Mouse (Mus musculus): ENCODE results near the gene Defb26.

Defb26 gene

DNA sequence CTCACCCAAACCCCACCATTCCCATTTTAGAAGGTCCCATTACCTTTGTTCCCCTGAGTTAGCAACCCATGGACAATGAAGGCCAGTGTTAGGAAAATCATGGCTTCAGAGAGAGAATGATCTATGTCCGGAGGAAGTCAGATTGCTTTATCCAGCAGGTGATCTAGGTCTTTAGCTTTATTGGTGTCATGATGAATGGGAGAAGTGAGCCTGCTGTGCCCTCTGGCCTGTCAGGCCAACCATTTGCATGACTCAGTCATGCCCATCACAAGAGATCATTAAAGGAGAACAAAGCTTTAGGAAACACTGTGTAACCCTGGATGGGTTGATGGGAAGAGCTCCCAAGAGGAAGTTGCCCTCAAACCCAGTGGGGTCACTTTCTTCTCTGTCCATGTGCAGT is at the start of gene Defb26:
Gene Defb26, minus strand, starts transcription at position 101 of the 400 bp plus-strand sequence.
- in situ Hi-C loops (cut with MboI, MseI): no loop called here

DNA sequence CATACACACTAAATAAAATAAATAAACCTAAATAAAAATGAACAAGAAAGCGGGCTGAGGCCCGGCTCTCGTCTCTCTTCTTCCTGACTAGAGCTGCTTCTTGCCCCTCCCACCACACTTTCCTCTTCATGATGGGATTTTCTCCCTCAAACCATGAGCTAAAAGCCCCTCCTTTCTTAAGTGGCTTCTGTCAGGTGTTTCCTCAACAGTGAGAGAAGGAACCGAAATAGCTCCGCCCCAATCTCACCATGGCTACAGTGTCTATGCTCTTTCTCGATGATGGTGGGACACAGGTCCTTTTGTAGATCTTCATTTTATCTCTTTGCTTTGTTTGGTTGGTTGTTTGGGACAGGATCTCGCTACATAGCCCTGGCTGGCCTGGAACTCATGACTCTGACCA is 45.2 kb upstream of the Defb26 start:
- in situ Hi-C loops (cut with MboI, MseI): no loop called here

DNA sequence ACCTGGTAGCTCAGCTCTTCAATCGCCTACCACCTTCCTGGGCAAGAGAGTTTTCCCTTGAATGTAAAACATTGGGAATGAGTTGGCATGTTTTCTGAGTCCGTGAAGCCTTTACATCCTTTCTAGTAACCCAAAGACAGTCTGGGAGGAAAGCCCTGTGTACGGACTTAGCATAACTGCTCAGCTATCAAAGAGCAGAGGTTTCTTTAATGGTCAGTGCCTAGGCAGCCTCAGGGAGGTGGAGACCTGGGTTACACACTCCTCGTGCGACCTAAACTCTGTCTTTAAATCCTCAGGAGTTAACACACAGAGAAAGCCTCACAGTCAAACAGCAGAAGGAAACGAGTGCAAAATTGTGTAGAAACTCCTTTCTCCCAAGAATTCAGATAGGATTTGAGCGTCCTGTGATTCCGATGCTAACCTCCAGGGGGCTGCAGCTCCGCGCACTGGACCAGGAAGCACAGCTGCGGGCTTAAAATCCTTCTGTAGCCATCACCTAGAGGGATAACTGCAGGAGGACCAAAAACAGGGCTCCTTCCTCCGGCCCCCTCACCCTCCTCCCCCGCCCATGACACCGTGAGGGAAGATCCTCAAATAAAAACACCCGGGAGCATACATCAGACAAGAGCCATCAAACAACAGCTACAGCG is 42.4 kb upstream of the Defb26 start:
- in situ Hi-C loops (cut with MboI, MseI): no loop called here

DNA sequence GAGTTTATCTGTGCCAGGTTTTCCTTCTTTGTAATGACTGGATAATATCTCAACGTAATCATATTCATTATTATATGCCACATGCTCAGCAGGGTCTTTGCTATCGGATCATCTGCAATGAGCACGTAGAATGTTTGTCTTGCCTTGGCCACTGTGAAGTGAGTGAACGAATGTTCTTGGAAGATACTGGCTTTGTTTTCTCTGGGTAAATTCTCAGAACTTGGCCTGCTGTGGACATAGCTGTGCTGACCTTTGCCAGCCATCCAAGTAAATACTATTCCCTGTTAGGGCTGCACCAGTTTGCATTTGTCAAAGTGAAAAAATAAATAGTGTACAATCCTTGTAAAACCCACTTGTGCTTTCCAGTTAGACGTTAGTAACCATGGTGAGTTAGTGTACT is 36.6 kb upstream of the Defb26 start:
- in situ Hi-C loops (cut with MboI, MseI): no loop called here

DNA sequence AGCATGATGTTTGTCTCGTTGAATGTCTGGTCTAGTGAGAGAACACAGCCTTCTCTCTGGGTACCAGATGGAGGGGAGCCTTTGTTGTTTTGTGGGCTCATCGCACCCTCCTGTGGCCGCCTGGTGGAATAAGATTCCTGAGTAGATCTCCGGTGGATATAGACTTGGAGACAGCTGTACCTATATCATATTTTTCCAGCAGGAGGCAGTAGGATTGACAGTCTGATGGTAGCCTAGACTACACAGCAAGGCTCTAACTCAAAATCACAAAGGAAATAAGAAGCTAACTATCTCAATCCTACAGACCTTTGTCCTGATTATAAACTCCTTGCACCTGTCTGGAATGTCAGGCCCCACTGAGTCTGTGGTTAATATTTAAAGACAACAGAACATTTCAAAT is 33.2 kb upstream of the Defb26 start:
- in situ Hi-C loops (cut with MboI, MseI): no loop called here

DNA sequence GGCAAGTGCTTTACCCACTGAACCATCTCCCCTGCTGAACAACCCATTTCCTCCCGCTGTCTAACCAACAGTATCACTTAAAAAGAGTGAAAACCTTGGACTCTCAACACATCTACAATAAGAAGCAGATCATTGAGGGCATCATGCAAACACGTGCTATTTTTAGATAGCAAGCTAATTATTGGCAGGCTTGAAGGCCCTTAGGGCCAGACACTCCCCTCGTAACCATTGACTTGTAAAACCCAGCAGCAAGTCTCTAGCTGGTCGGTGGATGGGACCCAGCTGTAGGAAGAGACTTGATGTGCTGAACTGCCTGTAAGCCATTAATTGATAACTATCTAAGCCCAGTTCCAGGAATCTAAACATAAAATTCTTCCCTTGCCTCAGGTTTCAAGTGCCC is 32.0 kb upstream of the Defb26 start:
- in situ Hi-C loops (cut with MboI, MseI): no loop called here

DNA sequence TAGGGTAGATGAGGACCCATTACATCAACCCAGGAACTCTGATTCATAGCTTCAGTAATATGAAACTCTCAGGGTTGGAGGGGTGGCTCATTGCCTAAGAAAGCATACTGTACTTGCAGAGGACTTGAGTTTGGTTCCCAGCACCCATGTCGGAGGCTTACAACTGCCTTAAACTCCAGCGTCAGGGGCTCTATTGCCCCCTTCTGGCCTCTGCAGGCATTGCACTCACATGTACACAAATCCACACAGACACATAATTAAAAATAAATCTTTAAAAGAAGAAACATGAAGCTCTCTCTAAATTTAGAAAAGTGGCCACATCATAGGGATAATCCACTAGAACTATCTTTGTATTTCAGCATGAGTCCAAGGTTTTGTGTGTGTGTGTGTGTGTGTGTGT is 31.4 kb upstream of the Defb26 start:
- in situ Hi-C loops (cut with MboI, MseI): no loop called here

DNA sequence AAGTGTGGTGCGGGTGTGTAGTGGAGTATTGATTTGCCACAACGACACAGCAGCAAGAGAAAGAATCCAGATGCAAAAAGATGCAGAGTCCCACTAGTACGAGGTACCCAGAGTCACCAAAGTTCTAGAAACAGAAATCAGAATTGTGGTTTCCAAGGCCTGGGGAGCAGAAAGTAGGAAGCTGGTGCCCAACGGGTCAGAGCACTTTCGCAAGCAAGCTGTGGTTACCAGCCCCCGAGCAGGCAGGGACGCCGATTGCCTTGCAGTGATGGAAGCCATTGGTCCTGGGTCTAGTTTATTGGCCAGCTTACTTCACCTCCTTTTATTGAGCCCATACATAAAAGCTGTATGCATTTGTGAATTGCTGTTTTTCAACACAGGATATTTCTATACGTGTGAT is 30.5 kb upstream of the Defb26 start:
- in situ Hi-C loops (cut with MboI, MseI): no loop called here

DNA sequence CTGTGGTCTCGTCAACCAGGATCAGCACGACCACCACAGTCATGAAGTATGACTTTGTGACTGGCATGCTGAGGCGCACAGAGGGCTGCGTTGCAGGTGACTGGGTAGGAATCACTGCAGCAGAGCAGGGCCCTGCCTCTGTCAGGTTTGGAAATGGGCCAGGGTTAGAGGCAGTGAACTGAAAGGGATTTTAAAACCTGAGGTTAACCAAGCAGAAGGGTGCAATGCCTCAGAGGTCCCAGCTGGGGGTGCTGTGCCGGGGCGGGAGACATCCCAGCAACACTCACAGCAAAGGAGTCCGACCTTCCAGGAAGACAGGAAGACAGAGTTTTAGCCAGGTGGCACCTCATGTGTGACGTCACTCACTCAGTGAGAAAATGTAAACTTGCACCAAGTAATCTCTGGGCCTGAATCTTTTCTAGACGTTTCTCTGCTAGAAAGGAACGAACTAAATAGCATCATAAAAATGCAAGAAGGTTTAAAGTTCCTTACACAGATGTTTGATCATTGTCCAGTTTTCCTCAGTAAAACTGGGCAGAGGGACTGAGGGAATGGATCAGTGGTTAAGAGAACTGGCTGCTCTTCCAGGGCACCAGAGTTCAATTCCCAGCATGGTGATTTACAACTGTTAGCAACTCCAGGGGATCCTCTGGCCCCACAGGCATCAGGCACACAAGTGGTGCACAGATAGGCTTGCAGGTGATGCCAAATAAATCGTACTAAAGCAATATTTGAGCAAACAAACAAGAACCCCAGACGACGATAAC is 28.6 kb upstream of the Defb26 start, which contains the start of gene Defb29:
Gene Defb29, minus strand, starts transcription at position 155 of the 767 bp plus-strand sequence.
- in situ Hi-C loops (cut with MboI, MseI): no loop called here

DNA sequence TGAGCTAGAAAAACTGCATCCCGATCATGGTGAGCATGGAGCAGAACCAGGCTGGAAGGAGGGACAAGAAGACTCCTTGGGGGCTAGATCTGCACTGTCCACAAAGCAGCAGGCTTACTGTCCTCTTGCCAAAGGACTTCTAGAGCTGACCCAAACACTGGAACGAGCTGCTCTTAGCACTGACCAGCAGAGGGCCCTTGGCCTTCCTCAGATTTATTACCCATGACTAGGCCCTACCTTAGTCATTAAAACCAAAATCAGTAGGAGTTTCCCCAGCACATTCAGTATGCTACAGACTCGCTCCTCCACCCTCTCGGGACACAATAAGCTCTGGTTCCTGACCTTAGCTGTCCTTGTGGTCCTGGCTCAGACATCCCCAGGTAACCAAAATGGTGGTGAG is 6.5 kb upstream of the Defb26 start, which contains the start of gene Defb28:
Gene Defb28, plus strand, starts transcription at position 275 of the 400 bp plus-strand sequence.
- in situ Hi-C loops (cut with MboI, MseI): no loop called here

DNA sequence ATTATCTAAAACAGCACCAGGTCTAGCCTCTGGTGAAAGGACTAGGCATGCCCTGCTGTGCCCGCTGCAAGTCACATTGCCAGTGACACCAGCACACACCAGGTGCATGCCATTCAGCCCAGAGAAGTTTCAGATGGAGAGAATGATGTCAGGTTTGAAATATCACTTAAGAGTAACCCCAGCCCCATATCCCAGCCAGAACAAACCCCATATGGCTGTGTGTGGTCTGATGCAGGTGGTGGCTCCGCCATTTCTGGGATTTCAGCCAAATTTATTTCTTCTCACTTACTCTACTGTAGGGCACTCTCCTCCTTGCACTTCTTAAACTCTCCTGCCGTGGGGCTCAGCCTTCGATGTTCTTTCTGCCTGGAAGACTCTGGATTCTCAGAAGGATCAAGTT is 4.6 kb upstream of the Defb26 start:
- in situ Hi-C loops (cut with MboI, MseI): no loop called here

DNA sequence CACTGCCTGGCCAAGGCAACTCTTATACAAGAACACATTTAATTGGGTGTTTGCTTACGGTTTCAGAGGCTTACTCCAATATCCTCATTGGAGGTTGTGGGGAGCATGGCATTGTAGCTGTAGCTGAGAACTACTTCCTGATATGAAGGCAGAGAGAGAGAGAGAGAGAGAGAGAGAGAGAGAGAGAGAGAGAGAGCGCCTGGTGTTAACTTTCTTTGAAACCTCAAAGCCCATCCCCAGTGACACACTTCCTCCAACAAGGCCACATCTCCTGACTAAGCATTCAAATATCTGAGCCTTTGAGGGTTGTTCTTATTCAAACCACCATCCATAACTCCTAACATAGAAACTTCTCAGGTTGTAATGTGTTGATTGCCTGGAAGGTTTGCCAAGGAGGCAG is 7.5 kb downstream of the Defb26 start:
- in situ Hi-C loops (cut with MboI, MseI): no loop called here

DNA sequence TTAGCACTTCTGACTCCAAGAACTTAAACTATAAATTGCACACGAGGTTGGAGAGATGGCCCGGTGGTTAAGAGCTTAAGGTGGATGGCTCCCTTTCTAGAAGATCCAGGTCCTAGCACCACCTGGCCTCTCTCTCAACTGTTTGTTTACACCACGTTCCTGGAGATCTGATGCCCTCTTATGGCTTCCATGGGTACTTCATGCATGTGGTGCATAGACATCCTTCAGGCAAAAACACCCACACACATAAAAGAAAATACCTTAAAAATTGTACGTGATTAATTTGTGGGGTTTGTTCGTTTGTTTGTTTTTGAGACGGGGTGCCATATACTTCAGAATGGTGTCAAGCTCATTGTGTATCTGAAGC is 10.6 kb downstream of the Defb26 start:
- in situ Hi-C loops (cut with MboI, MseI): no loop called here

DNA sequence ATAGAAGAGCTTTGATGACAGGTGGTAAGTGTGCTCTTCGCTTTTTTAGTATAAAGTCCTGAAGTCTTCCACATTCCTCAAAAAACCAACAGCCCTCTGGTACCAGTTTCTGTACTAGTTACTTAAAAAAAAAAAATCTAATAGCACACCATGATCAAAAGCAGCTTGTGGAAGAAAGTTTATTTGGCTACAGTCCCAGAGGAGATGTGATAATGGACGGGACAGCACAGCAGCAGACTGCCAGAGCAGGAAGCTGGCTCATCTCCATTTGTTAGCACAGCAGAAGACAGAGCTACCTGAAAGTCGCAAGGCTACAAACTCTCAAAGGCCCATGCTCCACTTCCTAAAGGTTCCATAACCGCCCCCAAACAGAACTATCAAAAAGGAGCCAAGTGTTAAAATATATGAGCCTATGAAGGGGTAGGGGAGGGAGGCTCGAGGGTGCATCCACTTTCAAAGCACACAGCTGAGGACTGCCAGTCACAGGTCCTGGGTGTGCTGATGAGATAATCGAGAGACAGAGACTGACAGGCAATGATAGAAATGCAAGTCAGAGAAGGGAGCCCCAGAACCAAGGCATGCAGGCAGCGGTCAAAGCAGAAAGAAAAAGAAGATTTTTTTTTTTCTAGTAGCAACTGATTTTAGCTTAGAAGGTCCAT is 11.2 kb downstream of the Defb26 start:
- in situ Hi-C loops (cut with MboI, MseI): no loop called here

DNA sequence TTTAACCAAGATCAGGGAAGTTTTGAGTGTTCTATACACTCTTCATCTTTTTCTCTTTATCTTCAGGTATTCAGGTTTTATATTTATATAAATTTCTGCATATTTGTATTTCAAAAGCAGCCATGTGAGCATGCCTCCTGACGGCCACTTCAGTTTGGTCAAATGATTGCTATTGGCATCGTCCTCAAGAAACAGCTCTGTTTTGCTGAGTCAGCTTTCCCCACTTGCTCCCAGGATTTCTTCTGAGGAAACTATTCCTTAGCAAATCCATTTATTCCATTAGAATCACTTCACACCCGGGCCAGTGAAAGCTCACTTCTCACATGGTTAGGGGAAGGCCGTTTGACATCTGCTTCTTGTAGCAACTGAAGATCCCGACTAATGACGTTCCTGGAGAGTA is 13.5 kb downstream of the Defb26 start:
- in situ Hi-C loops (cut with MboI, MseI): no loop called here

DNA sequence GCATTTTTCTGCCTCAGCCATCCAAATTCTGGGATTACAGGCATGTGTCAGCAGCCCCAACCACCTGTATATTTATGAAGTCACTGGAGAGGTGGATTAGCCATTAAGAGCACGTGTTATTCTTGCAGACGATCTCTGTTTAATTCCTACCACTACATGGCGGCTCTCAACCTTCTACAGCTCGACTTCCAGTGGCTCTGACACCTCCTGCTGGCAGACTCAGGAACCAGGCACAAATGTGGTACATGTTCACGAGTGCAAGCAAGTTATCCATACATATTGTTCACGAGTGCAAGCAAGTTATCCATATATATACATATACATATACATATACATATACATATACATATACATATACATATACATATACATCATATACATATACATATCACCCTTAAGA is 18.3 kb downstream of the Defb26 start:
- in situ Hi-C loops (cut with MboI, MseI): no loop called here

DNA sequence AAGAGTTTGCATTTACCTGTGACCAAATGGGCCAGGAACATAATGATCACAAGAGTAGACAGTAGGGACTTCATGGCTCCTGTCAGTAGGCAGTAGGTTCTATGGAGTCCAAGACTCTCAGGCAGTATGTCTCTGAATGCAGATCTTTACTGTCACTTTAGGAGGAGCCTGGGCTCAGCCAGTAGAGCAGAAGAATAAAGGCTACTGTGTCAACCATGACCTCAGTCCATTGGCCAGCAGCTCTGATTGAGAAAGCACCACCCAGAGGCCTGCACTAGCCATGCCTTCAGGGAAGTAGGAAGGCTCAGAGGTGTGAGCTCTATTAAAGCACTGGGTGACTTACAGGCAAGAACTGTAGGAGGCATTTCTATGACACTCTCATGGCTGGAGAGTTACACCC is 21.5 kb downstream of the Defb26 start, which contains the start of gene Defb22:
Gene Defb22, minus strand, starts transcription at position 101 of the 400 bp plus-strand sequence.
- in situ Hi-C loops (cut with MboI, MseI): no loop called here

DNA sequence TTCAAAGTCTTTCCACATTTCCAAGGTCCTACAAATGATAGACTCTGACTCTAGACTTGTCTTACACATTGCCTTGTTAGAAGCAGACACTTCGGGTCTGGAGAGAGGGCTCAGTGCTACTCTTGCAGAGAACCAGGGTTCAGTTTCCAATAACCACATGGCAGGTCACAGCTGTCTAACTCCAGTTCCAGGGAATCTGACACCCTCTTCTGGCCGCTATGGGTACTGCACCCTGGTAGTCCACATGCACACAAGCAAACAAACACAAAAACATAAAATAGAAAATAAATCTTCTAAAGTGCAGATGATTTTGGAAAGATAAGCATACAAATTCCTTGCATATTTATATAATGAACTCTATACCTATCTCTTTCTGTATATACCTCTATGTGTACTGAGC is 24.5 kb downstream of the Defb26 start:
- in situ Hi-C loops (cut with MboI, MseI): no loop called here

DNA sequence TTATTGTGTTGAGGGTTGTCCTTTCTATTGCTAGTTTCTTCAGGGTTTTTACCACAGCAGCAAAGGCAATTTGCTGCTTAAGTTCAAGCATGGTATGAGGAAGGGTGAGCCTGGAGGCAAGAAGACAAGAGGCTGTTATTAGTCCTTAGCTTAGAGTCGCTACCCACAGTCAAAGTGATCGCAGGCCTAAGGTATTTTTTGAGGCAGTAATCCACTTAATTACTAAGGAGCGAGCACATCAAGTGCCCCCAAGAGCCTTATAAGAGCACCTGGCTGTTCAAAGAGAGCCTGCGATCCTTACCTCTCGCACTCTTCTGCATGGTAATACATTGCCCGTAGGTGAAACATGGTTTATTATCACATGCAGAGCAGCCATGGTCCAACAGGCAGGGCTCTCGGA is 29.8 kb downstream of the Defb26 start:
- in situ Hi-C loops (cut with MboI, MseI): loop anchor here in 1 of 2 experiments (5.0 kb wide), 1 partner anchor 99 kb away; no protein-coding TSS in a partner anchor

DNA sequence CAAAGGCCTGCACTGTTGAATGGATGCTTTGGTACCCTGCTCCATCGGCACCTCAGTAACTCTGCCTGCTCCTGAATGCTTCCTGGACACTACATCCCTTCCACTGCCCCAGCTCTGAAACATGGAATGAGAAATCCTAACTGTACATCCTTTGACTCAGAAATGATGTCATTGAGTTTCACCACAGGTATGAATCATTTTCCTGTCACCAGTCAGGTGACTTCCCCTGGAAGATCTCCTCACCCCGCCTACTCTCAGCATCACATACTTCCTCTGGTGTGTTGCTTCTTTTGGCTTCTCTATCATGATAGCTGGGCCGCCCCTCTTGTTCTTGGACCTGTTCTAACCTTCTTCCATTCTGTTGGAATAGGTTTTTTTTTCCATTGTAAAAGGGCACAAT is 30.6 kb downstream of the Defb26 start:
- in situ Hi-C loops (cut with MboI, MseI): loop anchor here in 1 of 2 experiments (5.0 kb wide), 1 partner anchor 99 kb away; no protein-coding TSS in a partner anchor

DNA sequence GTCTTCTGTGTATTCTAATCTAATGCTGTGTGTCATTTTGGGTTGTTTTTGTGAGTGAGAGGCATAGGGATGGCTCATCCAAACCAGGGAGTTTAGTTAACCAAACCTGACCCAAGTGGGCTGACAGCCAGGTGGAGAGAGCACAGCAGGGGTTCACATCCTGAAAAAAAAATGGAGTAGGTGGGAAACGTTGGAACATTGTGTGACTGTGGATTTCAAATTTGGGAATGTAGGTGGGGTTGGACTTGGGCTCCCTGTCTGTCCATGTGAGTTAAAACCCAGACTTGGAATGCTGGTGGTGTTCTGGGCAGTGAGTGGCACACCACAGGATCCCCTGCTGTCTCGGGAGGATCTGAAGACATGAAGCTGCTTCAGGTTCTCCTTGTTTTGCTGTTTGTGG is 34.7 kb downstream of the Defb26 start, which contains the start of gene Defb20:
Gene Defb20, plus strand, starts transcription at position 301 of the 400 bp plus-strand sequence.
- in situ Hi-C loops (cut with MboI, MseI): no loop called here

DNA sequence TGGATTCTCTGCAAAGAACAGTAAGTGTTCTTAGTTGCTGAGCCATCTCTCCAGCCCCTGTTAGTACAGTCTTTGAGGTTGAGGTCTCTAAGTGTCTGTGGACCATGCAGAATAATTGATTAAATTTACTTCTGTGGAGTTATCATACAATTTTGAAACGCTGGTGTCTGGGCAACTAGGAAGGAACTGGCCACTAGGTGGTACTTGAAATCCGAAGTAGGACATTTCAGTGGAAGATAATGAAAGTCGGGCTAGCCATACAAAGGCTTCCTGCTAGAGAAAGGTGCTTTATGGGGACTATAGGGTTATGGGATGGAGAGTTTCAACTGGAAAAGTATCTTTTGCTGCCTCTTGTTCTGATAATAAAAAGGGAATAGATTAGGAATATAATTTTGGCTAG is 39.1 kb downstream of the Defb26 start:
- in situ Hi-C loops (cut with MboI, MseI): no loop called here
